Mouse (Mus musculus) T-cell, adult 2 months (primary cell): ENCODE measurements around the gene Tsc22d4.

Experiments
- DNase-seq: peaks from one replicate; pipeline ENCODE4 v3.0.0; 2022; ENCODE audit warnings: low spot score

The Tsc22d4 gene

GRCm38 (mm10) chr5:137745214-137746171 is at the start of gene Tsc22d4:
TSS of gene Tsc22d4 (plus strand) at chr5:137745730.
- peak; percentile 93 for DNase-seq

- DNase-seq: no peak
Observed at GRCm38 (mm10) chr5:137695930-137696329, 49.6 kb upstream of the Tsc22d4 start.

DNA sequence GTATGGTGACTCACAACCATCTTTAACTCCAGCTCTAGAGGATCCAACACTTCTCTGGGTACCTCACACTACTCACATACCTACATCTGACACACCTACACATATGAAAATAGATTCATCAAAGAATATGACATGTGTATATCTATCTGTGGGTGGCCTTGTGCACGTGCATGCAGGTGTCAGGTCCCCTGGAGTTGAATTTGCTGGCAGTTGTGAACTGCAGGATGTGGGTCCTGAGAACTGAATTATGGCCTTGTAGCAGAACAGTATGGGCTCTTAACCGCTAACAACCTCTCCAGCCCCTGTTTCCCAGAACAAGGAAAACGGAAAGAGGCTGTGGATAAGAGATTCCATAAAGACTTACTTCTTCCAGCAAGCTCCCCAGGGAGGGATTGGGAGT is 46.5 kb upstream of the Tsc22d4 start:
- DNase-seq: no peak

DNA sequence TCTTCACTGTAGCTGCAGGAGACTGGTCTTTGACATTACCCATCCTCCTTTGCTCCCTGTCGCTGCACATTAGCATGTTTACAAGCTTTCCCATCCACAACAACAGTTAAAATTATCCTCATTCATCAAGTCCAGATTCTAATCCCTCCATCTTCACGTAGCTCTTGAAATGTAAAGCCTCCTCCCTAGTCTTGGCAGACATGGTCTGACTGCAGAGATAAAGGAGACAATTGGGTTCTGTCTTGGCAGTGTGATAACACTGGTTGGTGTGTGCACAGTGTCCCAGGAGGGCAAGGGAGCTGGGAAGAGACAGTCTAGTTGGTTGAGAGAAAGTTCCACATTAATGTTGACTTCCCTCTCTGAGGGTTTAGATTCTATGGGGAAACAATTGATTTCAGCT is 45.7 kb upstream of the Tsc22d4 start:
- DNase-seq: no peak

- DNase-seq: peak; percentile 45
Observed at GRCm38 (mm10) chr5:137705242-137705641, 40.3 kb upstream of the Tsc22d4 start.

DNA sequence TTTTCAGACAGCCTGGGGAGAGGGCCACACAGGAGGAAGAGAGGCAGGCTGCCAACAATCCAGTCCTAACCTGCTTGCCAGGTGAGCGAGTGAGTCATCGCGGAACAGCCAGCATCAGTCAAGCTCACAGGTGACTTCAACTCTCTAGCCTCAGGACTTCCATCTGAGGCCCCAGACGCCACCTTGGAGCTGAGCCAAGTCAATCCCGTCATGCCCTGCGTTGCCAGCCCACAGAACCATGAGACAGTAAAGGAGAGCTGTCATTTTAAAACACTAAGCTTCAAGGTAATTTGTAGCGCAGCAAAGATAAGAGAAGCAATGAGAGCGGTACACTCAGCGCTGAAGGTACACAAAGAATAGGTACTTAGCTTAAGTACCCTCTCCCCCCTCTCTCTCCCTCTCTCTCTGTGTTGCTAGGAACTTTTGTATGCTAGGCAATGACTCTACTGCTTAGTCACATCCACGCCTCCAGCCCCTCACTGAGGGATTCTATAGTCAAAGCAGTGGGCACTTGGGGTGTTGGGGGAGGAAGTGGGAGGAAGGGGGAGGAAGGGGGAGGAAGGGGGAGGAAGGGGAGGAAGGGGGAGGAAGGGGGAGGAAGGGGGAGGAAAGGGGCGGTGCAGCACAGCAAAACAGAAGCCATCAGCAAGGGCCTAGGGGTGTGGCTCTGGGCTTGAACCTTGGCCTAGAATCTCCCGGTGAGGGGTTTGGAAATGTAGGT is 38.5 kb upstream of the Tsc22d4 start:
- DNase-seq: peak; percentile 89

GRCm38 (mm10) chr5:137713454-137713853 is 32.1 kb upstream of the Tsc22d4 start:
- DNase-seq: no peak

- DNase-seq: no peak
Observed at GRCm38 (mm10) chr5:137715685-137716084, 29.8 kb upstream of the Tsc22d4 start.

DNA sequence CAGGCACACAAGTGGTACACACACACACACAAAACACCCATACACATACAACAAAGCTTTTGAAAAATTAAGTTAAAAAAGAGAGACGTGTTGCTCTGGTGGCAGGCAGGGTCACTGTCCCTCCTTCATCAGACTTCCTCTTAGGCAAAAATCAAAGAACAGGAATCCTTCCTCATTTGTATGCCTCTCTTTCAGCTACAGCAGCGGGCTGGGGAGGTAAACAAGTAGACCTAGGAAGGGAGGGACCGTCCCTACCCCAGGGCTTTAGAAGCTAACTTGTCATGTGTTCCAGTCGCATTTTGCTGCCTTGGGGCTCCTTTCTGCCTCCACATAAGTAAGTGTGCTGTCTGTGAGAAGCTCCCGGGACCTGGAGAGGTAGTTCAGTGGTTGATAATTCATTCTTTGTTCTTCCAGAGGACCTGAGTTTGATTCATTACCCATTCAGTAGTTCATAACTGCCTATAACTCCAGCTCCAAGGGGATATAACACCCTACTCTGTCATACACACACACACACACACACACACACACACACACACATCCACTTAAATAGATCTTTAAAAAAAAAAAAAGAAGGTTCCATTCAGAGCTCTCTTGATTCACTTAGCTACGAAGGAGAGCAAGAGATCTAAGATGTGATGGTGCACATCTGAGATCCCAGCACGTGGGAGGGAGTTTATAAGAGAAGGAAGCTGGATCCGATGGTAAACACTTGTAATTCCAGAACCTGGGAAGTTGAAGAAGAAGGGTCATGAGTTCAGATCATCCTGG is 27.3 kb upstream of the Tsc22d4 start:
- peak; percentile 47 for DNase-seq

- DNase-seq: no peak
Observed at GRCm38 (mm10) chr5:137719088-137719487, 26.4 kb upstream of the Tsc22d4 start.

DNA sequence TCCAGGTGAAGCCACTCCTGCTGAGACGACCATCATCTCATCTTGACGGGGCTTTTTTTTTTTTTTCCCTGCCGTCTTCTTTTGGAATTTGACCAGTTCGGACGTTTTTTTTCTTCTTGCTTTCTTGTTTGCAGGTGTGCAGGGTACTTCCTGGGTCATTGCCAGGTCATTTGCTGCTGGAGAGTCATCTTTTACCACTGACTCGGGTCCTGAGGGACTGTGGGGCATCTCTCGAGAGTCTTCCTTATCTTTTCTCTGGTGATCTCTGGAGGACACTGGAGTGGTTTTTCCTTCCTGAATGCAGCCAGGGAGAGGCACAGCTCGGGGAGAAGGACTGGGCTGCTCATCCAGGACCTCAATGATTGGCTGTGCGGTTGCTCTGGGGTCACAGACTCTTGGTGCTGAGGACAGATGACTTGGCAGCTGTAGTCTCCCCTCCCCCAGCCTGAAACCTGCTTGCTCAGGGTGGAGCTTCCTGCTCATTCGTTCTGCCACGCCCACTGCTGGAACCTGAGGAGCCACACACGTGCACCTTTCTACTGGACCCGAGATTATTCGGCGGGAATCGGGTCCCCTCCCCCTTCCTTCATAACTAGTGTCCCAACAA is 24.9 kb upstream of the Tsc22d4 start:
- DNase-seq: peak; percentile 43

DNA sequence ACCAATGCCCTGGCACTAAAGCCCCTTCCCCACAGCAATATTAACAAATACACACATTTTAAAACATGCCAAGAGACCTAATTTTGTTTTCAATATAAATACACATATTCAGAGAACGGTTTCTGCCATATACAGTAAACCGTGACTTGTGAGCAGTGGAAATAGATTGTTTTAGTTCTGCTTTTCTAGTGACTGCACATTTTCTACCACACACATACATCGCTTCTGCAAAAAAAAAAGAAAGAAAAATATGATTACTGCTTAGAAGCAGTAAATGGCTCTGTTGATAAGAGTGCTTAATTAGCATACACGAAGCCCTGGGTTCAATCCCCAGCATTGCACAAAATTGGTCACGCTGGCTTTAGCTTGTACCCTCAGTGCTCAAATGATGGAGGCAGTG is 21.7 kb upstream of the Tsc22d4 start:
- DNase-seq: no peak

DNA sequence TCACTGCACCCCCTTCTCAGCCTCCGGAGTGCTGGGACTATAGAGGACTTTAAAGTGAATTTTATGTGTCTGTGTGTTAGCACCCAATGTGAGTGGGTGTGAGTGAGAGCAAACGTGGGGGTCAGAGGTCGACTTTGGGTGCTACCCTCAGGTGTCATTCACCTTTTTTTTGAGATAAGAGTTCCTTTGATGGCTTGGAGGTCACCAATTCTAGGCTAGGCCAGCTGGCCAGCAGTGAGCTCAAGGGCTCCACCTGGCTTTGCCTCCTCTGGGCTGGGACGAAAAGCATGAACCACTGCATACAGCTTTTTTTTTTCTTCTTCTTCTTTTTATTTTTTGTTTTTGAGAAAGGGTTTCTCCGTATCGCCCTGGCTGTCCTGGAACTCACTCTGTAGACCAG is 18.8 kb upstream of the Tsc22d4 start:
- DNase-seq: no peak

GRCm38 (mm10) chr5:137733638-137734288 is 11.8 kb upstream of the Tsc22d4 start:
- DNase-seq: no peak

DNA sequence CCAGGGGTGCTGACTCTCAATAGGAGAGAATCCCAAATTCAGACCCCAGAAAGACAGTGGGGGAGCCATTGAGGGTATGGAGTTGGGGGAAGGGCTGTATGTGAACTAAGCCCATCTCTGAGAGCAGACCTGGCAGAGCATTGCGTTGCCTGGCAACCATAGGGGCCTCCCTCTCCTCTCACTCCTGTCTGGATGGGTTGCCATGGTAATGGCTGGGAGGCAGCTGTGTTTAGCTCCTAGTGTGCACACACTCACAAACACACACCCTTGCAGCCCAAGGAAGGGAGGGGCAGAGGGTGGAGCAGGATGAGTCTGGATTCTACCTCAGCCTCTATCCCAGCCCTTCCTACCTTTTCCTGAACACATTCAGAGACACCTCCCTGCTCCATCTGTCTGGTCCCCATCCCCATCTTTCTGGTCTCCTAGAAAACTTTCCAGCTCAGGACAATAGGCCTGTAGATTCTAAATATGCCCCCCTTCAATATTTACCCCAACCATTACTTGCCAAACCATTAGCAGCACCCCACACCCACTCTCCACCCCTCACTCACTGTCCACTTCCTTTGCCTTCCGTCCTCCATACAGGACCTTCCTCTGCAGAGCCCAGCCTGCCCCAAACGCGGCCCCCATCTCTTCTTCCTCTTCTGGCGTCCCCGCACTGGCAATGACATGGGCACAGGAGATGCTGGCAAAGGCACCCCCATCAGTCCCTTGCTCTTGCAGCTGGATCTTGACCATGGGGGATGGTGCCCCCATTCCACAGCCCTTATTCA is 11.1 kb upstream of the Tsc22d4 start:
- DNase-seq: no peak

DNA sequence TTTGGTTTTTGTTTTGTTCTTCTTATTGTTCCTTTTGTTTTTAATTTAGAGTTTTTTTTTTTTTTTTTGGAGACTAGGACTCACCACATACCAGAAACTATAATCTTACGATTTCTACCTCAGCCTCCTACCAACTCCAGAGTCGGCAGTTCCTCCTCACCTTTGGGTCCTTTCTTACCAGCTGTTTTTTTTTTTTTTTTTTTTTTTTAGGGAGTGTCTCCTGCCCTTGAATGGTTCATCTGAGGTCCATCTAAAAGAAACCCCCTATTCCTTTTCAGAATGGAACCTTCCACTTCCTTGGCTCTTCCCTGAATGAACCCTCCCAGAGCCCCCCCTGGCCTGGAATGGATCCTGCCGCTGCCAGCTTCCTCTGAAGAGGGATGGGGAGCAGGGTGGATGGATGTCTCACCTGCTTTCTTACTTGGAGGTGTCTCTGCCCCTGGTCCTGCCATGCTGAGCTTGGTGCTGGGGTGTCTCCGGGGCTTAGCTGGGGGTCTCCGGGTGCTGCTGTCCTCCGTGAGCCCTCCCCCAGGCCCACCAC is 8.1 kb upstream of the Tsc22d4 start:
- DNase-seq: no peak

GRCm38 (mm10) chr5:137738516-137738915 is 7.0 kb upstream of the Tsc22d4 start:
- DNase-seq: no peak

GRCm38 (mm10) chr5:137739471-137739870 is 6.1 kb upstream of the Tsc22d4 start:
- no peak for DNase-seq

GRCm38 (mm10) chr5:137740506-137740905 is 5.0 kb upstream of the Tsc22d4 start:
- DNase-seq: no peak
